Mouse (Mus musculus) CD4-positive, CD25-positive, alpha-beta regulatory T cell, adult 4 months (primary cell): ENCODE data around the gene Lrrc52. TPM values are rescaled to one million over a fixed set of nuclear protein-coding genes. Genes with fewer than 3 reads are reported as not detected.

Source experiments
- ATAC-seq: one replicate; pipeline ENCODE4 v1.8.0; 2017
- polyA plus RNA-seq, 2 experiments: library from polyadenylated mRNA; unstranded; fragments of 100-300 nt; shearing (Covaris generic); gene quantifications; one replicate each; pipeline ENCODE4 v1.2.1; 2017

Lrrc52 gene
- not detected for polyA plus RNA-seq

DNA sequence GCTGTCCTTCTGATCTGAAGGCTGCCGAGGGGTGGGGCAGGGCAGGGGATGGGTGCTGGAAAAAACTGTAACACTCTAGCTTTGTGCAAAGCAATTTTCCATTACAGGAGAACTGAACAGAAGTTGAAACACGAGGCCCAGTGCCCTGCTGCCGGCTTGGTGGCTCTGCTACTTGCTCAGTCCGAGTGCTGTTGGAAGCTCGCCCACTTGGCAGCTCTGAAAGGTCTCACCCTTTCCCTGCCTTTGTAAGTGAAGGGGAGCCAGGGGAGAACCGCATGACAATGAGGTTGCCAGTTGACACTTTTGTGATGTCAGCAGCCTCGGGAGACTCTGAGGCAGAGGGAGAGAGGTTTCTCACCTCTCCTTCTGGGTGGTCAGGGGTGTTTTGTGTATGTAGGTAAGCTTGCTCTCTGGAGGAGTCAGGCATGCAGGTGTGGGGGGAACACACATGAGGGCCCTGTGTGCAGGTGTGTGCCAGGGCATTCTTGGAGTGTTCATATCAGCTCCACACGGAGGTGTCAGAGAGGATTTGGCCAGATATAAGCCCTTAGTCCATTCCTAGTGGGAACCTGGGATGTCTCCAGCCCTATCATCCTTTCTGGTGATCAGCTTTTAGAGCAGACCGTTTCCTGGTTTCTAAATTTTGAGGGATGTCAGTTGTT lies at the start of gene Lrrc52:
Lrrc52 (minus strand) TSS at position 16 of the 662 bp plus-strand sequence.
- no peak for ATAC-seq

DNA sequence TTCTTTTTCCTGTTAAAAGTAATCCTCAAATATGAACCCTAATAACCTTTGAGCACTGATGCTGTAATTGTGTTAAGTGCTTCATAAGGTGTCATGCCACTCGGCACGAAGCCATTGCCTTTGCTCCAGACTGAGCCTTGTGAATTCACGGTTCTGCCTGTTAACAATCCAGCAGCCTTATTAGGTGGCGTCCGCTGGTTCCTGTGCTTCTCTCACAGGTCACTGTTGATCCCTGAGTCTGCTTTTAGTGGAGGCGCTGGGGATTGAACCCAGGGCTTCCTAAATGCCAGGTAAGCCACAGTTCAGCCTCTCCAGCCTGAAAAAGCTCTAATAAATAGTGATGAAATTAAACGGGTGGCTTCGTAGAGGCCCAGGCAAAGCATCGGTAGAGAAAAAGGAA lies 45.0 kb upstream of the Lrrc52 start:
- no peak for ATAC-seq

DNA sequence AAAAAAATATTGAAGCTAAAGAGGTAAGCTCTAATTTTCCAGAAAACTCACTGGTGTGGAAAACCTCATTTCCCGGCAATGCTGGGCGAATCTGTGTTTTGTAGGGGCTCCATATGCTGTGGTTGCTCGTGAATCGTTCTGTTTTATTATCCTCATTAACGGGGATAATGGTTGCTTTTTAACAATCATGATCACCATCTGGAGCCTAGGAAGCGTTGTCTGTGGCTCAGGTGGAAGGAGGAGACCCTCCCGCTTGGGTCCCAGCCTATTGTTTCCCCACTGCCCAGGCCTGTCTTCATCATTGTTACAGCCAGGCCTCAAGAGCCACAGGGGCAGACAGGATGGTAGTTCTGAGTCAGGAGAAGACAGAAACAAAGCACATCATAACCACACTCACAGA lies 39.5 kb upstream of the Lrrc52 start:
- no peak for ATAC-seq

DNA sequence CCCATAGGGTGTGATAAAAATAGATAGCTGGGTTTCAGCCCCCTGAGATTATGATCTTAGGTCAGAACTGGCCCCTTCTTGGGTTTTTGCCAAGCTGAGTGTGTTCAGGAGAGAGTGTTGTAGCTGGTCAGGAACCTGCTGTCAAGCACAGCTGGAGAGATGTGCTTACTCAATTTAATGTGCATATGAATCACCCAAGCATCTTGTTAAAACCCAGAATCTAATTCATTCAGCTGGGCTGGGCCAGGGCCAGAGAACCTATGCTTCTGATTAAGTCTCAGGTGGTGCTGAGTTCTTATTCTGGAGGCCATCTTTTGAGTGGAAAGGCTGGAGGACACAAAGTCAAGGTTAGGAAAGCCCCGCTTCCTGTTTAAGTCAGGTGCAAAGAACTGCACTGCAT lies 38.8 kb upstream of the Lrrc52 start:
- ATAC-seq, result no peak

- ATAC-seq, result no peak
Measured at GRCm38 (mm10) chr1:167499097-167499850, 32.7 kb upstream of the Lrrc52 start.

DNA sequence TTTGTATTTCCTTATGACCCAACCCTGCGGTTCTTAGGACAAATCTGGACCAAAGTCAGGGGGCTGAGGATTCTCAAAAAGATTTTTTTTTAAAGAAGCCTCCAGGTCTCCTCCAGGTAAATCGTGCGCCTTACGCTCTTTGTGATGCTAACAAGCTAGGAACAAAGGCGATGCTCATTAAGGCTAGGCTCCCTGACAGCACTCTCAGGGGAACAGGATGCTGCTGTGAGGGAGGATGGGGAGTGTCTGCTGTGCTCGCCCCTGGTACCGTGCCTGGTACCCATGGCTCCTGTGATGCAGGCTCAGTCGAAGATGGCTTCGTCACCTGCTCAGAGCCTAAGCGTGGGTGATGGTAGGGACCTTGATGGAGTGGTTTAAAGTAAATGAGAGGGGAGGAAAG lies 31.4 kb upstream of the Lrrc52 start:
- no peak for ATAC-seq

- ATAC-seq, result no peak
Measured at GRCm38 (mm10) chr1:167497560-167497959, 31.0 kb upstream of the Lrrc52 start.

GRCm38 (mm10) chr1:167491501-167491900 lies 24.9 kb upstream of the Lrrc52 start:
- no peak for ATAC-seq

GRCm38 (mm10) chr1:167487933-167488332 lies 21.4 kb upstream of the Lrrc52 start:
- no peak for ATAC-seq

GRCm38 (mm10) chr1:167486959-167487680 lies 20.5 kb upstream of the Lrrc52 start:
- ATAC-seq, result no peak

DNA sequence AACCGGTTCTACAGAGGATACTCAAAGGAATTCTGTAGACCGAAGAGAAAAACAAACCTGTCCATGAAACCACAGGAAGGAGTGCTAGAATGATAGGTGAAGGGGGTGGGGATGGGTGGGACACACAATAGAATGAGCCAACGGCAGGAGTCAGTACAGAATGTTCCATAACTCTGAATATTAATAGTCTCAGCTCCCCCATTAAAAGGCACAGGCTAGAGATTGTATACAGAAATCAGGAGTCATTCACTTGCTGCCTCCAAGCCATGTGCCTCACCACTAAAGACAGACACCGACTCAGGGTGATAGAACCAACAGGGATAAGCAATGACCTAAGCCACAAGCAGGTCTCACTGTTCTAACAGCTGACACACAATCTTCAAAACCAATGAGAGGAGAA lies 16.3 kb upstream of the Lrrc52 start:
- ATAC-seq, result no peak

DNA sequence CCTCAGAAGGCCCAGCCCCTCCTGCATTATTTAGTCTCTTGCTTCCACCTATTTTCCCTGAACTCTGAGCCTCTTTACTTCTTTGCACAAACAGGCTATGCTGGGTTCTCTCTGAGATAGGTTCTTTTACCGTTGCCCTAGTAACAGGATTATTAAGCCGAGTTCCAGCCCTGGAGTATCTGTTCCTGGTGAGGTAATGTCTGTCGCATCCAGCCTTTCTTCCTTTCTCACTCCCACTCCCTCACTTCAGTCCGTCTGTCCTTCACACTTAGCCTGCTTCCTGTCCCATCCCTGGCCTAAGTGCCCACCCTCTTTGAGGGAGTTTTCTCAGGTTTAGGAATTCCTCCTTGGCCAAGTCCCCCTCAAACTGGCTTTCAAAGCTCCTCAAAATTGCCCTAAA lies 7.0 kb upstream of the Lrrc52 start:
- ATAC-seq, result no peak

DNA sequence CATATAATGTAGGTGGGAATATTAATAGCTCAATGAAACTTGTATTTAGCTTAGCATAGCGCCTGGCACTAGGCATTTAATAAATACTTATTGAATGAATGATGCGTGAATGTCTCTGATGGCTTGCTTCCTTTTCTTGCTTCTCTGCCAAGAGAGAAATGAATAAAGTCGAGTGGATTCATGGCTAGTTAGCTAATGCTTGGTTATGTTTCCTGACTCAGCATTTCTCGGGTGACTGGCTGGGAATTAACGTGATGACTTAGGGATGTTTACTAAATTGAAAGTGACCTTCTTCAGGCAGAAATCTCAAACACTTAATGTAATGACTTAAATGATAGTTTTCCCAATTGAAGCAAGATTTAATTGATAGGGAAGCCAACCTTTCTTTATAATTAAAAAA lies 1.3 kb upstream of the Lrrc52 start:
- ATAC-seq, result no peak

- ATAC-seq, result no peak
Measured at GRCm38 (mm10) chr1:167457311-167457710, 9.3 kb downstream of the Lrrc52 start.

- no peak for ATAC-seq
Measured at GRCm38 (mm10) chr1:167453048-167453447, 13.5 kb downstream of the Lrrc52 start.

GRCm38 (mm10) chr1:167452456-167452855 lies 14.1 kb downstream of the Lrrc52 start:
- ATAC-seq, result no peak

DNA sequence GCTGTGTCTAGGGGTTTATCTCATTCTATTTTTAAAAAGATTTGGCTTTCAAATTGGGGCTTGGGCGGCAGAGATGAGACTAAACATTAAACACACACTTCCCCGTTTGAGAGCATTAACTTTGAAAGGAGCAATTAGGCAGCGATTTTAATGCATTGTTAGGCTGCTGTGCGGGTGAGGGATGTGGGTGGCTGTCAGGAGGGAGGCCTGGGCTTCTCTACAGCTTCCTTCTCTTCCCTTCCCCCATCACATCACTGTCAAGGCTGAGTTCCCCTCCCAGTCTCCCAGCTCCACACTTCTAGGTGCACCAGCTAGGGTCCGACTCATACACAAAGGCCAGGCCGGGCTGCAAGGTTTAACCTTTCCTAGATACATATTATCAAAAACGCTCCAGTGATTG lies 18.0 kb downstream of the Lrrc52 start:
- ATAC-seq, result no peak

GRCm38 (mm10) chr1:167448088-167448487 lies 18.5 kb downstream of the Lrrc52 start:
- no peak for ATAC-seq

DNA sequence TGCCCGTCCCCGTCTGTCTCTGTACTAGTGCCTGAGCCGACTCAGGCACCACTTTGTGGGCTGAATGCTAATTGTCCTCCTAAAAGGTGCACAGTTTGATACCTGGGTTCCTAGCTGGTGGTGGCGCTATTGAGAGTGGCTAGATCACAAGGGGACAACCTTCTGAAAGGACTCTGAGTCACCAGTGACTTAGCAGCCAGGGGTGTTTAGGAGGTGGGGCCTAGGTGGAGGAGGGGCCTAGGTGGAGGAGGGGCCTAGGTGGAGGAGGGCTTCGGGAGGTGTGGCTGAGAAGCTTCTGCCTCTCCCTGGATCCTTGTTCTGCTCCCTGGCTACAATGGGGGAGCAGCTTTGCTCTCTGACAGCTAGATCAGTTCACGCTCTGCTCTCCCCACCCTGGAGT lies 20.1 kb downstream of the Lrrc52 start:
- no peak for ATAC-seq

DNA sequence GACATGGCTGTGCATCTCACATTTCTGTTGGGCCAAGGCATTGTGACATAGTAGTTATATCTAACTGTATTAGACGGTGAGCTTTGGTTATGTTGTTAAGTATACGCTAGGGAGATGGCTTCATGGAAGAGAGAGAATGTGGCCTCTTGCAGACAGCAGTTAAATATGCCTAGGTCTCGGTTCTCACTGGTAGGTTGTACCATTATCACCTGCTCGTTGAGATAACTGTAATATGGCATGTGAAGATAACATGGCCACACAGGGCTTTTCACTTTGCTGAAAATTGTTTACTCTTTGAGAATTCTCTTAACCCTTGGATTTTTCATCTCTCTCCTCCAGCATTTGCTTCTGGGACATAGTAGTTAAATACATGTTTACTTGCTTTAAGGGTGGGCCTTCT lies 21.4 kb downstream of the Lrrc52 start:
- no peak for ATAC-seq

GRCm38 (mm10) chr1:167438231-167438885 lies 28.2 kb downstream of the Lrrc52 start:
- ATAC-seq, result no peak

DNA sequence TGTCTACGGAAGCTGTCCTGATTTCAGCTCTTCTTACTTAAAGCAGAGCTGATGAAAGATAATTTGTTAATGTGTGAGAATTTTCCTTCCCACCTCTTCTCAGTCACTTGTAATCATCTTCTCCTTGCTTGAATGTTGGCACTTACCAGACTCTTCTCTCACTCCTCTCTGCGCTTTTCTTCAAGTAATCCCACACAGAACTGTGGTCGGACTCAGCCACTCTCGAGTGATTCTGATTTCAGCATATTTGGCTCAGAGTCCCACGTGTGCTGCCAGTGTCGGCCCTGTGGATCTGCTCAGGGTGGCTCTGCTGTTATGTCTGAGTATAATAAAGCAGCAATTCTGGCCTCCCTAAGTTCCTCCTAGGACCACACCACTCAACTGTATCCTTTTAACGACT lies 29.5 kb downstream of the Lrrc52 start:
- no peak for ATAC-seq
